Mouse (Mus musculus): Measurements from ENCODE around the gene Cd300e. TPM values are rescaled to one million over a fixed set of nuclear protein-coding genes. Genes with fewer than 3 reads are reported as not detected.

Cd300e gene
- polyA plus RNA-seq, 1 experiment from 2014 or later: not detected

GRCm38 (mm10) chr11:115084595-115084994, 22.6 kb upstream of the Cd300e start:
- 21% methylated on average over 12 of the region's 12 CpGs for WGBS
- Histone ChIP-seq H3K27me3 (ENCODE audit: control insufficient read depth, insufficient read depth, low read length) (peaks cover 5% of the 10 kb centered on the region), H3K27ac (no peak overlapping the region), H3K9ac (no peak overlapping the region), H3K4me1 (replicated peaks; ENCODE audit: control insufficient read depth, insufficient read depth, low read length) (peaks cover 3% of the 10 kb centered on the region; the same call in 1 of the 2 replicates), H3K9me3 (ENCODE audit: control insufficient read depth, low read length) (no peaks in the 10 kb centered on the region), H3K36me3 (replicated peaks; ENCODE audit: control insufficient read depth, insufficient read depth) (no peaks in the 10 kb centered on the region), H3K4me2 (replicated peaks) (no peak overlapping the region), H3K4me3 (replicated peaks; ENCODE audit: low read length) (no peak overlapping the region)
- no peak for DNase-seq (ENCODE audit: low spot score)
- no peak for ATAC-seq (ENCODE audit: low FRiP score)

DNA sequence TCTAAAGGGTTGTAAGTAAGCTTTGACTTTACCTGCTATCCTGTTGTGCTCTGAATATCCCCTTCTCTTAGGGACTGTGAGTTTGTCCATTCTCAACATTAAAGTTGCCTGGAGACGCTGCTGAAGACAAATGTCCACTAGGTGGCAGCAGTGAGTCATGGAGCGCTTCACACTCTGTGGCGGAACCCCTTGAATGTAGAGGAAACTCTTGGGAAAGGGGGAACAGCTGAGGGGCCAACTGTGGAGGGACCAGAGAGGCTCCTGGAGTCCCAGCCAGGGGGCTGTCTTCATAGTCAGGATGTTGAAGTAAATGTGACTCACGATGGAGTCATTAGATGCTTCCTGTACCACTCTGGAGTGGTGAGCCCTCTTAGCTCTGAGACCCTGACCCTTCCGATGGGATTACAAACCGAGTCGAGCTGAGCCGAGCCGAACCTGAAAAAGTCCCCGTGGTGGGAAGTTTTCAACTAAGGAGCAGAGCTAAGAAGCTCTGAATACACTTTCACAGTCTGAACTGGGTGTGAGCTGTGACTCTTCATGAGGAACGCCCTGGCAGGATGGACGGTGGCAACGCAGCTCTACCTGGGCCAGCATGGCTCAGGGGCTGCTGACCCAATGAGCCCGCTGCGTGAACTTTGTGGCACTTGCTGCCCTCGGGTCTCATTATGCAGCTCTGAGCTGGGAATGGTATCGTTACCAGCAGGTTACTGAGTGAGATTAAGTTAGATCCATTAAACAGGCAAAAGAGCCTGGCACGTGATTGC, 21.6 kb upstream of the Cd300e start:
- H3K9ac ChIP-seq: no peak overlapping the region
- no peak overlapping the region for H3K4me2 ChIP-seq (replicated peaks)
- 36% methylated on average over 18 of the region's 18 CpGs for WGBS
- no peaks in the 10 kb centered on the region for H3K36me3 ChIP-seq (replicated peaks; ENCODE audit: control insufficient read depth, insufficient read depth)
- peaks cover 5% of the 10 kb centered on the region for H3K27me3 ChIP-seq (ENCODE audit: control insufficient read depth, insufficient read depth, low read length)
- no peaks in the 10 kb centered on the region for H3K9me3 ChIP-seq (ENCODE audit: control insufficient read depth, low read length)
- ATAC-seq (ENCODE audit: low FRiP score) (peak; percentile 59; the same call in 1 of the 2 replicates), DNase-seq (ENCODE audit: low spot score) (peak; percentile 91)
- no peak overlapping the region for H3K4me3 ChIP-seq (replicated peaks; ENCODE audit: low read length)
- no peak overlapping the region for H3K27ac ChIP-seq
- peaks cover 3% of the 10 kb centered on the region; the same call in 1 of the 2 replicates for H3K4me1 ChIP-seq (replicated peaks; ENCODE audit: control insufficient read depth, insufficient read depth, low read length)

GRCm38 (mm10) chr11:115082196-115082595, 20.2 kb upstream of the Cd300e start:
- DNase-seq (ENCODE audit: low spot score): no peak
- Histone ChIP-seq H3K4me1 (replicated peaks; ENCODE audit: control insufficient read depth, insufficient read depth, low read length) (peaks cover 3% of the 10 kb centered on the region; the same call in 1 of the 2 replicates), H3K9ac (no peak overlapping the region), H3K27ac (no peak overlapping the region), H3K4me3 (replicated peaks; ENCODE audit: low read length) (no peak overlapping the region), H3K9me3 (ENCODE audit: control insufficient read depth, low read length) (no peaks in the 10 kb centered on the region), H3K4me2 (replicated peaks) (no peak overlapping the region), H3K36me3 (replicated peaks; ENCODE audit: control insufficient read depth, insufficient read depth) (no peaks in the 10 kb centered on the region), H3K27me3 (ENCODE audit: control insufficient read depth, insufficient read depth, low read length) (peaks cover 5% of the 10 kb centered on the region)
- ATAC-seq (ENCODE audit: low FRiP score): no peak
- 73% methylated on average over 6 of the region's 6 CpGs for WGBS

DNA sequence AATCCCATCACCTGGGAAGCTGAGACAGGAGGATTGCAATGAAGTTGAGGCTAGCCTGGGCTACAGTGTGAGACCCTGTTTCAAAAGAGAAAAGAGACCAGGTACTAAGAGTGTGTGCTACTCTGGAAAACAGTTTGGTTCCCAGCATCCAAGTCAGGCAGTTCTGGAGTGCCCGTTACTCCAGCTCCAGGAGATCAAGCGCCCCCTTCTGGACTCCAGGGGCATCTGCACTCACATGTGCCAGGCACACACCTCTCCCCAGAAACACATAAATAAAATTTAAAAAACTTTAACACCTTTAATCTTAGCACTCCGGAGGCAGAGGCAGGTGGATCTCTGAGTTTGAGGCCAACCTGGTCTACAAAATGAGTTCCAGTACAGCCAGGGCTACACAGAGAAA, 19.4 kb upstream of the Cd300e start:
- DNase-seq (ENCODE audit: low spot score) (no peak), ATAC-seq (ENCODE audit: low FRiP score) (no peak)
- Histone ChIP-seq H3K27ac (no peak overlapping the region), H3K4me3 (replicated peaks; ENCODE audit: low read length) (no peak overlapping the region), H3K4me2 (replicated peaks) (no peak overlapping the region), H3K4me1 (replicated peaks; ENCODE audit: control insufficient read depth, insufficient read depth, low read length) (peaks cover 3% of the 10 kb centered on the region; the same call in 1 of the 2 replicates), H3K36me3 (replicated peaks; ENCODE audit: control insufficient read depth, insufficient read depth) (no peaks in the 10 kb centered on the region), H3K9ac (no peak overlapping the region), H3K27me3 (ENCODE audit: control insufficient read depth, insufficient read depth, low read length) (peaks cover 5% of the 10 kb centered on the region), H3K9me3 (ENCODE audit: control insufficient read depth, low read length) (no peaks in the 10 kb centered on the region)
- 66% methylated on average over 3 of the region's 3 CpGs for WGBS

- Histone ChIP-seq H3K4me2 (replicated peaks) (no peak overlapping the region), H3K9me3 (ENCODE audit: control insufficient read depth, low read length) (no peaks in the 10 kb centered on the region), H3K27ac (no peak overlapping the region), H3K9ac (no peak overlapping the region), H3K27me3 (ENCODE audit: control insufficient read depth, insufficient read depth, low read length) (peaks cover 5% of the 10 kb centered on the region), H3K4me3 (replicated peaks; ENCODE audit: low read length) (no peak overlapping the region), H3K36me3 (replicated peaks; ENCODE audit: control insufficient read depth, insufficient read depth) (no peaks in the 10 kb centered on the region), H3K4me1 (replicated peaks; ENCODE audit: control insufficient read depth, insufficient read depth, low read length) (peaks cover 3% of the 10 kb centered on the region; the same call in 1 of the 2 replicates)
- ATAC-seq (ENCODE audit: low FRiP score): no peak
- DNase-seq (ENCODE audit: low spot score): peak; percentile 81
- 35% methylated on average over 13 of the region's 13 CpGs for WGBS
These were observed 18.9 kb upstream of the Cd300e start for GRCm38 (mm10) chr11:115080886-115081285.

DNA sequence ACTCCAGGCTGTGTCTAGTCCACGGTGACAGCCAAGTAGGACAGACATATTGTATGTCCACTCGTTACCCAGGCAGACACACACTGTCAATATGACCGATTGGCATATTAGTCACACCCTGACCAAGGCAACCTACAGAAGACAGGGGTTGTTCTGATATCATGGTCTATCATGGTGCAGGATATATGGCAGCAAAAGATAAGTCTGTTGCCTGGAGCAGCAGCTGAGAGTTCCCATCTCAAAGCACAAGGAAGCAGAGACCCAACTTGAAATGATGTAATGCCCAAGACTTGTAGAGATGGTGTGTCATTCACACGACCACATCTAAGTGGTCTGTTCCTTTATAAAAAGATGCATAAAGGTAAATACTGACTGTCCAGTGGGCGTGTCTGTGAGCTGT, 16.7 kb upstream of the Cd300e start:
- WGBS: 85% methylated on average over 5 of the region's 5 CpGs
- DNase-seq (ENCODE audit: low spot score) (no peak), ATAC-seq (ENCODE audit: low FRiP score) (no peak)
- no peak overlapping the region for H3K4me2 ChIP-seq (replicated peaks)
- H3K27ac ChIP-seq: no peak overlapping the region
- H3K27me3 ChIP-seq (ENCODE audit: control insufficient read depth, insufficient read depth, low read length): peaks cover 8% of the 10 kb centered on the region
- no peaks in the 10 kb centered on the region; the same call in 1 of the 2 replicates for H3K4me1 ChIP-seq (replicated peaks; ENCODE audit: control insufficient read depth, insufficient read depth, low read length)
- no peak overlapping the region for H3K4me3 ChIP-seq (replicated peaks; ENCODE audit: low read length)
- H3K9ac ChIP-seq: no peak overlapping the region
- no peaks in the 10 kb centered on the region for H3K9me3 ChIP-seq (ENCODE audit: control insufficient read depth, low read length)
- H3K36me3 ChIP-seq (replicated peaks; ENCODE audit: control insufficient read depth, insufficient read depth): no peaks in the 10 kb centered on the region

DNA sequence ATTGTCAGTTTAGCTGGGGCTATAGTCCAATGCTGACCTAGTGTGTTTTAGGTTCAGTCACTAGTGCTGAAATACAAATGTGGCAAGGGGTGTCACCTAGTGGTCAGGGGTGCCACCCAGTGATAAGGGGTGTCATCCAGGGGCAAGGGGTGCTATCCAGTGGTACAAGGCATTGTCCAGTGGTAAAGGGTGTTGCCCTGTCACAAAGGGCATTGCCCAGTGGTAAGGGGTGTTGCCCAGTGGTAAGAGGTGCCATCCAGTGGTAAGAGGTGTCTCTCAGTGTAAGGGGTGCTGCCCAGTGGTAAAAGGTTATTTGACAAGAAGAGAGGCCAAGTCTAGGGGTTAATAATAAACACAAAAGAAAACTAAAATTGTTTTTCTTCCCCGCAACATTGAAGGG, 15.5 kb upstream of the Cd300e start:
- peaks cover 7% of the 10 kb centered on the region for H3K27me3 ChIP-seq (ENCODE audit: control insufficient read depth, insufficient read depth, low read length)
- H3K27ac ChIP-seq: no peak overlapping the region
- 100% methylated on average over 1 of the region's 1 CpGs for WGBS
- DNase-seq (ENCODE audit: low spot score) (no peak), ATAC-seq (ENCODE audit: low FRiP score) (no peak)
- no peak overlapping the region for H3K9ac ChIP-seq
- H3K36me3 ChIP-seq (replicated peaks; ENCODE audit: control insufficient read depth, insufficient read depth): no peaks in the 10 kb centered on the region
- no peak overlapping the region for H3K4me3 ChIP-seq (replicated peaks; ENCODE audit: low read length)
- no peak overlapping the region for H3K4me2 ChIP-seq (replicated peaks)
- H3K9me3 ChIP-seq (ENCODE audit: control insufficient read depth, low read length): no peaks in the 10 kb centered on the region
- no peaks in the 10 kb centered on the region for H3K4me1 ChIP-seq (replicated peaks; ENCODE audit: control insufficient read depth, insufficient read depth, low read length)

DNA sequence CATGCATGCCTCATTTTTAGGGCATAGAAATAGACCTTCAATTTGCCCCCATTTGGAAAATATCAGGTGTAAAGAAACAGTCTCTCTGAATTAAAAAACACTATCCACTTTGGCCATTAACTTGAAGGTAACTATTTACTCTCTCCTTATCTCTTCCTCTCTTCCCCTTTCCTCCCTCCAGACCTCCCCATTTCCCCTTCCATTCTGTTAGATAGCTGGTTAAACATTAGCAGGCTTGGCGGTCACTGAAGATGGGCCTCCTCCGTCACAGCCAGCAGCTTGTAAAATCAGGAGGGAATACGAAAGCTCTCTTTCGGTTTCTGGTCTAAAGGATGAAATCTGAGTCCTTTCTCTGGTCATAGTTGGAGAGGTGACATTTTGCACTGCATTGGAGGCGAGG, 13.9 kb upstream of the Cd300e start:
- no peak for ATAC-seq (ENCODE audit: low FRiP score)
- WGBS: 61% methylated on average over 5 of the region's 5 CpGs
- H3K27me3 ChIP-seq (ENCODE audit: control insufficient read depth, insufficient read depth, low read length): peaks cover 7% of the 10 kb centered on the region; the same call in 1 of the 2 replicates
- H3K9me3 ChIP-seq (ENCODE audit: control insufficient read depth, low read length): no peaks in the 10 kb centered on the region
- DNase-seq (ENCODE audit: low spot score): no peak
- H3K4me2 ChIP-seq (replicated peaks): no peak overlapping the region
- no peaks in the 10 kb centered on the region for H3K36me3 ChIP-seq (replicated peaks; ENCODE audit: control insufficient read depth, insufficient read depth)
- H3K4me3 ChIP-seq (replicated peaks; ENCODE audit: low read length): no peak overlapping the region
- H3K4me1 ChIP-seq (replicated peaks; ENCODE audit: control insufficient read depth, insufficient read depth, low read length): peaks cover 11% of the 10 kb centered on the region; the same call in 1 of the 2 replicates
- H3K9ac ChIP-seq: no peak overlapping the region
- no peak overlapping the region for H3K27ac ChIP-seq

- no peaks in the 10 kb centered on the region for H3K36me3 ChIP-seq (replicated peaks; ENCODE audit: control insufficient read depth, insufficient read depth)
- peaks cover 7% of the 10 kb centered on the region; the same call in 1 of the 2 replicates for H3K27me3 ChIP-seq (ENCODE audit: control insufficient read depth, insufficient read depth, low read length)
- H3K9me3 ChIP-seq (ENCODE audit: control insufficient read depth, low read length): no peaks in the 10 kb centered on the region
- H3K4me2 ChIP-seq (replicated peaks): no peak overlapping the region
- H3K9ac ChIP-seq: no peak overlapping the region
- DNase-seq (ENCODE audit: low spot score): no peak
- no peak overlapping the region for H3K4me3 ChIP-seq (replicated peaks; ENCODE audit: low read length)
- no peak overlapping the region for H3K27ac ChIP-seq
- no peak for ATAC-seq (ENCODE audit: low FRiP score)
- H3K4me1 ChIP-seq (replicated peaks; ENCODE audit: control insufficient read depth, insufficient read depth, low read length): peaks cover 11% of the 10 kb centered on the region; the same call in 1 of the 2 replicates
- 81% methylated on average over 7 of the region's 7 CpGs for WGBS
These were observed 13.4 kb upstream of the Cd300e start for GRCm38 (mm10) chr11:115075407-115075806.

Data from hindbrain, embryonic 14.5 days (tissue).